8 mouse cellular contexts compared by ENCODE assay signal in genomic region chr19:5297903-5298800, GRCm38 (mm10). TPM values are rescaled to one million over a fixed set of nuclear protein-coding genes. Genes with fewer than 3 reads are reported as not detected.
DNase-seq lines count a peak whose midpoint lies in the region; ATAC-seq lines count a peak whose summit lies in the region.

Gene Gal3st3 (plus strand): TSS chr19:5298331.

- H3K9ac ChIP-seq in forebrain, embryonic 16.5 days (replicated peaks; ENCODE audit: low read depth, low read length), result peak within 1 kb of the TSS; percentile 75
- H3K9ac ChIP-seq in midbrain, embryonic 15.5 days, result peak within 1 kb of the TSS; percentile 93

- peak within 1 kb of the TSS; percentile 55 for H3K4me3 ChIP-seq in forebrain, embryonic 16.5 days (replicated peaks; ENCODE audit: low read length)
- H3K4me3 ChIP-seq in midbrain, embryonic 15.5 days, result peak within 1 kb of the TSS; percentile 77

- DNase-seq in Muller cell, postnatal 12 days (ENCODE audit: inconsistent ontology term), result peak; percentile 41
- peak; percentile 37 for DNase-seq in brain, embryonic 18.5 days (ENCODE audit: low read depth, low spot score)
- peak; percentile 42 to 67 for DNase-seq in layer of hippocampus, postnatal 10 days (ENCODE audit: low spot score in 2 of 2)
- DNase-seq in urinary bladder, postnatal 10 days (ENCODE audit: low spot score), result no peak
- no peak for DNase-seq in MN1 (ENCODE audit: low spot score)

- H3K27me3 ChIP-seq in forebrain, embryonic 16.5 days (replicated peaks; ENCODE audit: control insufficient read depth, insufficient read depth, low read length), result no peaks in the 10 kb centered on the region
- no peaks in the 10 kb centered on the region for H3K27me3 ChIP-seq in midbrain, embryonic 15.5 days (replicated peaks)

- peak within 1 kb of the TSS; percentile 74 for H3K4me2 ChIP-seq in forebrain, embryonic 16.5 days (ENCODE audit: low read length)
- peak within 1 kb of the TSS; percentile 73 for H3K4me2 ChIP-seq in midbrain, embryonic 15.5 days

- peaks cover 37% of the 10 kb centered on the region for H3K4me1 ChIP-seq in forebrain, embryonic 16.5 days (replicated peaks; ENCODE audit: control insufficient read depth, insufficient read depth, low read length)
- peaks cover 44% of the 10 kb centered on the region for H3K4me1 ChIP-seq in midbrain, embryonic 15.5 days

- H3K36me3 ChIP-seq in forebrain, embryonic 16.5 days (ENCODE audit: control insufficient read depth, insufficient read depth), result peaks cover under 1% of the 10 kb centered on the region; the same call in 1 of the 2 replicates
- H3K36me3 ChIP-seq in midbrain, embryonic 15.5 days (replicated peaks), result peaks cover 4% of the 10 kb centered on the region; the same call in 1 of the 2 replicates

- peak within 1 kb of the TSS; percentile 56 for H3K27ac ChIP-seq in forebrain, embryonic 16.5 days (ENCODE audit: low read length)
- peak within 1 kb of the TSS; percentile 90 for H3K27ac ChIP-seq in midbrain, embryonic 15.5 days

- ATAC-seq in forebrain, embryonic 16.5 days, result peak; percentile 67
- ATAC-seq in midbrain, embryonic 15.5 days (replicated peaks), result peak; percentile 79
- no peak for ATAC-seq in megakaryocyte, adult 5-6 weeks (ENCODE audit: poor library complexity, severe bottlenecking)

- no peaks in the 10 kb centered on the region for H3K9me3 ChIP-seq in forebrain, embryonic 16.5 days (ENCODE audit: control insufficient read depth, low read length)
- H3K9me3 ChIP-seq in midbrain, embryonic 15.5 days, result no peaks in the 10 kb centered on the region

- WGBS in forebrain, embryonic 16.5 days, result 2% methylated on average over 30 of the region's 32 CpGs
- WGBS in midbrain, embryonic 15.5 days, result 3% methylated on average over 31 of the region's 32 CpGs

RNA-seq across cellular contexts. Expression of gene Gal3st3, which starts in this region (rescaled TPM):
- polyA plus RNA-seq in forebrain, embryonic 16.5 days (2015; fragmentation: Nextera tagmentation; extraction: Ambion mirVana), result 36.3 and 40.5 TPM in 2 replicates
- 100 to 1,000 TPM; 104 to 111 TPM for total RNA-seq in layer of hippocampus, postnatal 10 days (2021)
- 47.2 and 50.3 TPM in 2 replicates for polyA plus RNA-seq in midbrain, embryonic 15.5 days (2015; fragmentation: Nextera tagmentation; extraction: Ambion mirVana)
- total RNA-seq in megakaryocyte, adult 5-6 weeks (2015), result not detected in 2 replicates
- not detected in 2 replicates for total RNA-seq in megakaryocyte, adult 5-6 weeks (2017)

Comparison
In these comparisons a context has a peak if more than half of its experiments do, and no peak if none do; other contexts are left out.
1. RNA of gene Gal3st3 (total RNA-seq): 104 to 111 TPM in layer of hippocampus, postnatal 10 days; not detected in megakaryocyte, adult 5-6 weeks; every median in the first group is over 100 times any median in the second.
2. DNase-seq: peak in Muller cell, postnatal 12 days (single experiment), brain, embryonic 18.5 days (single experiment) and layer of hippocampus, postnatal 10 days (2 of 2); none in urinary bladder, postnatal 10 days (single experiment) and MN1 (single experiment).